Mouse (Mus musculus): ENCODE measurements around the gene Fam107a.

The Fam107a gene

DNA sequence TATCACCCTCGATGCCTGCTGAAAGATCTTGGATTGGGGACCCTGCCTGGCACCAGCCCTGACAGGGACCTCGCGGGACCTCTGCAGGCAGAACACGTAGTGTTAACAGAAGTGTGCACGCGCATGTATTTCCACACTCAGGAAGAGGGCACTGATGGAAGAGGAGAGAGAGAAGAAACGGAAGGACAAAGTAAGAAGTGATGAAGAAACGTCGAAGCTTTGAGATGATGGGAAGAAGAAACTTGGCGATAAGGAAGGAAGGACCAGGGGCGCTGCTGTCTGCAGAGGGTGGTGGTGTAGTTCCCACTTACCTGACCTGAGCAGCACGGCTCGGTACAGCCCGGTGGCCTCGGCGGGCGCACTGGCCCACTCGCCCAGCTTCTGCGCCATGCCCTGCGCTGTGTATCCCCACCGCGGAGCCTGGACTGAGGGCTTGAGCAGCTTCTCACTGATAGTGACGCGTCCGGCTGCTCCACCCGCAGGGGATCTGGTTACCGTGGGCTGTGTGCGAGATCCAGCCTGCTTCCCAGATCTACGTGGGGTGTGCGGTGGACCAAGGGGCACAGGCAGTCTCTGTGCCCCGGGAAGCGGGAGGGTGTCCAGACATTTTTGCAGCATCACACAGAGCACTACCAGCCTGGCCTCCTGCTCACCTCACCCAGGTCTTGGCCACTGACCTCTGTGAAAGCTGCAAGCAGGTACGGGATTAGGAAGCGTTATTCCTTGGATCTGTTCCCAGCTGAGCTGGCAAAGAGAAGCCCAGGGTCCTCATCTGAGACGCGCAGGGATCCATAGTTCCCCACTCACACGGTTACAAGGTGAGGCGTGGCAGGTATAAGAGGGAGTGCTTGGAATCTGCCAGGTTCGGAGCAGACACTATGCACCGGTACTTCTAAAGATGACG is at the start of gene Fam107a:
Gene Fam107a (minus strand): TSS at position 830 of the 904 bp plus-strand sequence.
- no peak for DNase-seq (ENCODE audit: low spot score)

DNA sequence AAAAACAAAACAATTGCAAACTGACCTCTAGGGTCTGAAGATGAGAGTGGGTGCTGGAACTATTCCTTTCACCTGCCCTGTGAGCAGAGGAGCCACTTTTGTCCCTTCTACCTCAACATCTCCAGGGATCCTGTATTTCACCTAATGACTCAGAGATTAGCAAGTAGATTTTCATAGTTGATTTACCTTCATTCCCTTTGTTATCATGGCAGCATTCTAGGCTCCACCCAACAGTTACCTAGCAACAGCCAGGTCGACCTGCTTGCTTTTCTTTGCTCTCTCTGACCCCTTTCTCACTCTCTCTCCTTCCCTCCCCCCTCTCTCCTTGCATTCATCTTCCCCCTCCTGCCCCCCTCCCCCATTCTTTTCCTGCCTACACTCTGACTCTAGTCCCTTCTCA is 49.3 kb upstream of the Fam107a start:
- DNase-seq (ENCODE audit: low spot score) = no peak

DNA sequence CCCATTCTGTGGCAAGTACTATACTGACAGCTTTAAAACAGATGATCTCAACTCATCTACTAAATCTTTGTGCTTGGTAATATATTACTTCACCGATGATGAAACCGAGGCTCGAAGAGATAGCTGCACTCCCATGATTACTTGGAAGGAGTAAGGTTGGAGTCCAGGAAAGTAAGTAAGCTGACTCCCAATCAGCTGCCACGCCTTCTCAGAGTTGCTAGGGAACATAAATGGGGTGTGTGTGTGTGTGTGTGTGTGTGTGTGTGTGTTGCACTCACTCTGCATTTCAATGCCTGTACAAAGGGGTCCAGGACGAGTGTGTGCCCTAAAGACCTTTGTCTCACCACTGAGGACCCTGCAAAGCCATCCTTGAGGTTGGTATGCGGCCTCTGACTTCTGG is 48.0 kb upstream of the Fam107a start:
- DNase-seq (ENCODE audit: low spot score) = no peak

DNA sequence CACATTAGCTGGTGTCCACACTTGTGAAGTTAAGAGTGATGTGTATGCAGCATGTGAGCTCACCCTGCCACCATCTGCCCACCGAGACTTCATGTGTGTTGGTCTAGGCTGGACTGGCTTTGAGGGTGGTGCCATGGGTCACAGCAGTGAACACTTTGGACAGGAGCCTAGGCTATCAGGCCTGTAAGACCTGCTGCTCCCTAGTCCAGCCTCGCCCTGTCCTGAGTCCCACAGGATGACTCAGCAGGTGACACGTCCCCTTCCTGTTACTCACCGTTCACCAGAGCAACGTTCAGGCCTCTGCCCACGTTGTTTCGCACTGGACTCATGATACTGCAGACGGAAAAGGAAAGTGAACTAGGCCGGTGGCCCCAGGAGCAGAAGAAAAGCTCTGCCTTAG is 39.0 kb upstream of the Fam107a start:
- DNase-seq (ENCODE audit: low spot score) = no peak

DNA sequence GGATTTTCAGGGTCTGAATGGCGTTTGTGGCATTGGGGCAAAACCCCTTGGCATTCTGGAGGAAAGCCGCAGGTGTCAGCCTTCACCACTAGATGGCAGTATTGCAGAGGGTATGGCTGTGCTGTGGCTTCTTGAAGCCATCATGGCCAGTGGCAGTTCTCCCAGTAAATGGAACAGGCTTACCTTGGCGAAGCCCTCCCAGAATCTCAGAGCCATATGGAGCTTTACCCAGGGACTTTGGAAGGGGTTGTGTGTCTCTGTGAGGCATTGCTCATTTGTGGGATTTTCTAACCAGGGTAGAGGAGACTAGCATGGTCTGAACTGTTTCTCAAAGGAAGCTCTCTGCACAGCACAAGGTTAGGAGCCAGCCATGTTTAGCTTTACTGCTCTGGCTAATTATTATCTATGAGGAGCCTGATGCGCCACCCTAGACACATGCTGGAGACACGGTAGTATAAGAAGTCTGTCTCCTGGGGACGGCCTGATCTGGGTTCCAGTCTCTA is 38.2 kb upstream of the Fam107a start:
- DNase-seq (ENCODE audit: low spot score) = peak; percentile 32

DNA sequence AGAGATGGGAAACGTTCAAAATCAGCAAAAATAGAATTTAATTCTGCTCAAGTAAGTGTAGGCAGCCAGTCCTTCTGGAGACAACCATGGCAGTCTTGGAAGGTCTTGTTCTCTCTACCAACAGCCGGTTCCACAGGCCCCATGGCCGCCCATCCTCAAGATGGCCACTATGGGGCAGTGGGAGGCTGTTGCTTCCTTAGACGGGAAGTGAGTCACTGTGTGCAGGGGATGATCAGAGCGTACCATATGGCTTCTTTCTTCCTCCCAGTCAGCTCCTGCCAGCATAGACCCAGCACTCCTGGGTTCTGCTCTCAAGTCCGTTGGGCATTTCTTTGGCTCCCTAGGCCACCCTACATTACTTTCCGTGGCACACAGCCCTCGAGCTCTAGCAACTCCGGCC is 31.1 kb upstream of the Fam107a start:
- no peak for DNase-seq (ENCODE audit: low spot score)

DNA sequence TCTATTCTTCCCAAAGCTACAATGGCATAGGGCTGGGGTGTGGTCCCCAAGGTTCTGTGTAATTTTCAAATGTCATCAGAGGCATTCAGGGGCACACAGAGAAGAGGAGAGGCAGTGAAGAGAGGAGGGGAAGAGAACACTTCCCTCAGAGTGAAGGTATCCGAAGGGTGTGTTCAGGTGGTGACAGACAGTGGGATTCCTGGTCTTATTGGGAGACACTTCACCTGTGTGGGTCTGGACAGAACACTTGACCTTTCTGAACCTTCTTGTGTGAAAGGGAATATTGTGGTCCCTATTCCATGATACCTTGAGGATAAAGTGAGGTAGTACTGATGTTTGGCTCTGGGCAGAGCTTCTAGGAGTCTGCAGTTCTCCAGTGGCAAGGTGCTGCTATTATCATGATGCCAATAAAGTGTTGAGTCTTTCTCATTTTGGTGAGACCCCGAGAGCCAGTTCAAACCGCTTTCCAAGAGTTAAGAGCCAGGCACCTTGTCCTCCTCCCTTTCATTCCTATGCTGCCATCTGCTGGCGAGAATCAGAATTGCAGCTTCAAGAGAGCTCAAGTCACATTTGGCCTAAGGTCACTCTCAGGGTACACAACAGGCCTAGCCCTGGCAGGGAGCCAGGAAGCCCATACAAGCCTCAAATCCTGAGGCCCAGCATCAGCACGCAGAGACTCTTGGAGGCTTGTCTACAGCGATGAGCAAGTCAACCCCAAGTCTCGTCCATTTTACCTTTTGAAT is 28.6 kb upstream of the Fam107a start:
- DNase-seq (ENCODE audit: low spot score) = peak; percentile 60

DNA sequence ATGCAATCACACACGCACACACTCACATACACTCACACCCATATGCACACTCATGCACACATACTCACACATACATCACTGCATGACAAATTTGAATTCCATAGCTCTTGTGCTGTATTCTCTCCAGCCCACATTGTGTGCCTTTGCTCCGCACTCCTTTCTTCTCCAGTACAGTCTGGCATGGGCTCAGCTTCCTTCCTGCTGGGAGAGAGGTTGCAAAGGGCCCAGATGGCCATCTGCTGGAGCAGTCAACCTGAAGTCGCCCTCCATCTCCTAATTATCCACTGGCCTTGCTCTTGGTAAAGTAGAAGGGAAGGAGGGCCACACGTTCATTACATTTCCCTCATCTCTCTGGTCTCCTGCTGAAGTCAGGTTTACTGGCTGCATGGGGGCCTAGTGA is 27.7 kb upstream of the Fam107a start:
- DNase-seq (ENCODE audit: low spot score) = no peak

DNA sequence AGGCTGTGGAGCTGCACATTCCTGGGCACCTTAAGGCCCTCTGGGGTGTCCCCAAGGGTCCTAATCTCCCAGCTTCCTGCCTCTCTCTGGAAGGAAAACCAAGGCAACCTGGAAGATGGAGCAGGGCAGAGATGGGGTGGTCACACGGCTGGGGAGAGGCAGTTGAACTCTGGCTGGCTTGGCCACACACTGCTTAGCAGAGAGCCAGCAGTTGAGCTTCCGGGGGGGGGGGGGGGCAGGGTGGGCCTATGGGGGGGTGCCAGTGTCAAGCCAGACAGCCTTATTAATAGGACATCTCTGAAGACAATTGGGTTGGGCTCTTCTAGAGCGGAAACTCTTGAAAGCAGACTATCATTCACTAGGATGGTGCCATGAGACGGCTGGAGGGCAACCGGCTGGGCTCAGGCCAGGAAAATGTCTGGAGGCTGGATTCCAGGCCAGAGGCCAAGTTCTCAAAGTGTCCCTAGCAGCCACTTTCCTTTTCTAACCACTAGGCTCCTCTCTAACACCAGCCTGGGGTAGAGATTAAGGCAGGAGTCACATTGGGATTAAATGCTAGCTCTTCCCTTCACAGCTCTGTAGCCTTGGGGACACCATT is 24.8 kb upstream of the Fam107a start:
- no peak for DNase-seq (ENCODE audit: low spot score)

DNA sequence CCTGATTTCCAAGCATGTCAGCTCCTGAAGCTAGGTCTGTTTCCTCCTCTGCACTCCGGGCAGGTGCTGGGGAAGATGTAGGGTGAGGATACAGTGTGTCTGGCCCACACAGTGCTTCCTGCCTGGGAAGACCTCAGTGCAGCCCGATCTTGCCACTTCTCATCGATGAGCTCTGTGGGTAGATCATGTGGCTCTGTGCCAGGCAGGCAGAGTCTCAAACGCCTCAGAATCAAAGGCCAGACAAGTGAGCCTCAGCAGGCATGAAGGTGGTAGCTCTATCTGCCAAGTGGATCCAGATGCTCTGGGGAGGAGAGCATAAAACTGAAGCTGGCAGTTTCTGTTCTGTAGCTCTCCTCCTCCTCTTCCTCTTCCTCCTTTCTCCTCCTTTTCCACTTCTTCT is 22.4 kb upstream of the Fam107a start:
- no peak for DNase-seq (ENCODE audit: low spot score)

DNA sequence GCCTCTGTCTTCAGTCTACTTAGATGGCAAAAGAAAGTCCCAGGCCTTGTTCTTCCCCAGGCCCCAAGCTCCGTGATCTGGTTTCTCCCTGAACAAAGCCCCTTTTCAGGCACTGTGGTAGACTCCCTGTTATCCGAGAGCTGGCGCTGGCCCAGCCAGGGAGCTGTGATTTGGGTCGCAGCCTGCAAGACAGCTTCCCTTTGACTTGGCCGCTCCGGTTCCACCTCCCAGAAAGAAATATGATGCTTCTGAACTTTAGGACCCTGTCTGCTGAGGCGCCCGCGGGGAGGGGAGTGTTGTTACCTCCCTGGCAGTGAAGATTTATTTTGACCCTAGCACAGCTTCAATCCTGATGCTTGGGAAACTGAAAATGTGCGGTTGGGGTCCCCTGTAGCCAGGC is 18.1 kb upstream of the Fam107a start:
- DNase-seq (ENCODE audit: low spot score) = no peak

DNA sequence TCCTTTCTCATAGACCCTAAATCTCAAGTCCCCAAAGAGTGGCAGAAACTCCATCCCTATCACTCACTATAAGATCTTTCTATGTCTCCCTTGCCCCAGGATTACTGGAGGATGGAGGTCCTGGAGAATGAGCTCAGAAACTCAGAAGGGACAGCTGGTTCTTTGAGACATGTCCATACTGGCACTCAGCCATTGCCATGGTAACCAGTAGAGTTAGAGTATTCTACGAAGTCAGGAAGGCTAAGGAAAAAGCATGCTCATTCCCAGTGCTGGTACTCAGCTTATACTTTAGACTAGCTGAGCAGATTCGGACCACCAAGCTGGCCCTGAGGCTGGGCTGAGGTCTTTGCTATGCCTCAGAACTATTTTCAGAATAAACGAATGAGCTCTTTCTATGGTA is 16.7 kb upstream of the Fam107a start:
- DNase-seq (ENCODE audit: low spot score) = no peak

DNA sequence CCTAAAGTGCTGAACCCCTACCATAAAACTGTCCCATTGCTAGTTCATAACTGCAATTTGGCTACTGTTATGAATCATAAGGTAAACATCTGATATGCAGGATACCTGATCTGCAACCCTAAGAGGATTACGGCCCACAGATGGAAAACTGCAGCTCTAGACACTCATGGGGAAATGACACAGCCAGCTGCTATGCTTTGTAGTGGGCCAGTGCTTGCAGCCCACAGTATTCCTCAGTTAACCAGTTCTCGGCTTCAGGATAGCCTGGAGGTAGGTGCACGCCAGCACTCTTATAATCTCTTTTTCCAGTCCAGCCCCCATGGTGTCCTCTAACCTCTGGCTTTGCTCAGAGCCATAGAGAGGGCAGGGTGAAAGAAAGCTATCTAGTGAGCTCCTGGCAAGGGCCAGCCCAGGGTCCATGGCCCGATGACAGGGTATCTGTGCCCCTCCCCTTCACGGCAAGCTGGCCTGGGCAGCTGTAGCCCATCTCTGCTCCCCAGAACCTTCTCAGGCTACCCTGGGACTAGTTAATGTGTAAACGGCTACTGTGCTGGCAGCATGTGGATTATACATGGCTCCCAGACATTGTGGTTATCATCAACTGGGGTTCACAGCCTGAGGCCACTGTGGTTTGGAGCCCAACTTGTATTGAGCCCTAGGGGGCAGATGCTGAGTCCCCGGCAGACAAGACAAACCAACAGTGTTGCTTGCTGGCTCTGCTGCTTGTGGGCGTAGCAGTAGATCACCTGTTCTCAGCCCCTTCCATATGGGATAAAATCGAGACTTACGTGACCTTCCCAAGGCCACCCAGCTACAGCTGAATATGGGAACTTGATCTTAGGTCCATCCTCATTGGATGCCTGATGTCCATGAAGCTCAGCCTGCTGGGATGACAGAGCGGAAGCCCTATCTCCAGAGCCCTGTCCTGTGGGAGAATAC is 14.8 kb upstream of the Fam107a start:
- no peak for DNase-seq (ENCODE audit: low spot score)

DNA sequence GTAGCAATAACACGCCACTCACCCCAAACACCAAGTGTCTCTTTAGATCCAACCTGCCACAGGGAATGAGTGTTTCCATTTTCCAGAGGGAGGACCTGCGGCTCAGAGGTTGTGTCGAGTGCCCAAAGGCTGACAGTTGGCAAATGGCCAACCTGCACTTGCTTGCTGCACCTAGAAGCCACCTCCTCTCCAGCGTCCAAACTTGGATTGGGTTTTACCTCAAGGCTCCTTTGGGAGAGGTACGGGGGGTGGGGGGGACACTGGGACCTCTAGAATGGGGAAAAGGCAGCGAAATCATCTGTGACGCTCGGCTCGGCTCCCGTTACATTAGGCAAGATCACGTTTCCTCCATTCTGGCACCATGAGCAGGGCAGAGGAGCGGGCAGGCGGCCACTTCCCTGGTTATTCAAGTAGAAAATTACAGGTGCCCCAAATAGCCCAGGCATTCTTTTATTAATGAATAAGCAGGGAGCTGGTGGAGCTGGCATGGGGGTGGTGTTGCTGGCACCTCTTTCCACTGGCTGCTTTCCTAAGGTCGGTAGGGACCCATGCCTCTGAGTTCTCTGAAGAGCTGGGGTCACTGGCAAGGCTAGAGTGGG is 13.6 kb upstream of the Fam107a start:
- DNase-seq (ENCODE audit: low spot score) = no peak

DNA sequence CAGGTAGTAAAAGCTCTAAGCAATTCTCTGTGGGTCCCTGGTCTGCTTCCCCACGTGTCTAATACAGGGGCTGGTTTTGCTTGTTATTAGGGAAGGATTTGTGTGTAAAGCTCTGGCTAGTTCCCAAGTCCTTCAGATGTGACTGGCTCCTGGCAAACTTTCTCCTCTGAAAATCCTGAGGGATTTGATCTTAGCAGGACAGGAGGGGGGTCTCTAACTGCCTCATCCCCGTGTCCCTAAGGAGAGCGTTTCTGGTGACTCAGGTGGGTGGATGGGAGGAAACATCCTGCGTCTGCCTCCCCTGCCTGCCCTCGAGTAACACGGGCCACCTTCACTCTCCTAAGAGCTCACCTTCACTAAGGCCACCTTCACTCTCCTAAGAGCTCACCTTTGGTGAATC is 12.6 kb upstream of the Fam107a start:
- DNase-seq (ENCODE audit: low spot score) = no peak

DNA sequence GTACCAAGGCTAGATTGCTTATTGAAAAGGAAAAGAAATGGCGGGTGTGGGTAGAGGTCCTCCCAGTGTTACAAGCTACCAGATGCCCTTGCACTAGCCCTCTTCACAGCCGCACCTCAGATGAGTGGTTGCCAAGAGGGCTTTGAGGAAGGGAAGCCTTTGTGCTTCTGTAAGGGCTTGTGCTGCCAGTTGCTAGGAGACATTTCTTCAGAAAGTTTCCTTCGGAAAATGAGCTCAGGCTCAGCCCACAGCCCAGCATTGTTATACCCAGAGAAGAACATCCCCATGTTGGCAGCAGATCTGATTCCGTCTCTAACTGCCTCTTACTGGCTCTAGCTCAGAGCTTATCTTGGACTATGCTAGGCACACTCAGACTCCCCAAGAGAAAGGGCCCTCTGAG is 11.7 kb upstream of the Fam107a start:
- no peak for DNase-seq (ENCODE audit: low spot score)

DNA sequence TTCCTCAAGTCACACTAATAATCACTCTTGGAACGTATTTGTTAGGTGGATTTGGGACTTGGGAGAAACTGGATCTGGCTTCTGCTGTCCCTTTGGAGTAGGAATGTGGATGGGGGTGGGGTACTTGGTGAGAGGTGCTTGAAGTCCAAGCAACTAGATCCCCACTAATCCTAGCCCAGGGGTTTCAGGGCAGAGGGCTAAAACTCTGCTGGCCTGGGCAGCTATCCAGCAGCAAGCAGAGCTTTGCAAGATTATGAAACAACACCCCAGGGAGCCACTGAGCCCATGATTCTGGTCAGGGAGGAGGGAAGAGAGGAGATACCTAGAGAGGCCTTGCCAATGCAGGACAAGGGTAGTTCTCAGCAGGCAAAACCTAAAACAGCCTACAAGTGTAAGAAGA is 9.5 kb upstream of the Fam107a start:
- no peak for DNase-seq (ENCODE audit: low spot score)

DNA sequence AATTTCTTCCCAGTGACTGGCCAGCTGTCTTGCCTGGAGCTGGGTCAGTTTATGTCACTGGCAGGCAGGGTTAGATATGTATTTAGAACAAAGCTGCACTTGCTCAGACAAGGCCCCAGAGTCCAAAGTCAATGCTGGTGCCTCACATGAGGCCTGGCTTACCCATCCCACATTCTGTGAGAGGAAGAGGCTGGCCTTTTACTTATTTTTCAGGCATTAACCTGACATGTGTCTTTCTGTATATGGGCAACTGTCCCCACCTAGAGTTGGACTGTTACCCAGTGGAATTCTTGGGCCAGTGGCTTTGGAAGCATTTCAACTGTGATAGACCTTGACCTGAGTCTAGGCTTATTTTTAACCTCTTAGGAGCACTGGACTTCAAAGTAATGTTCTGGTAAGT is 9.1 kb upstream of the Fam107a start:
- no peak for DNase-seq (ENCODE audit: low spot score)

DNA sequence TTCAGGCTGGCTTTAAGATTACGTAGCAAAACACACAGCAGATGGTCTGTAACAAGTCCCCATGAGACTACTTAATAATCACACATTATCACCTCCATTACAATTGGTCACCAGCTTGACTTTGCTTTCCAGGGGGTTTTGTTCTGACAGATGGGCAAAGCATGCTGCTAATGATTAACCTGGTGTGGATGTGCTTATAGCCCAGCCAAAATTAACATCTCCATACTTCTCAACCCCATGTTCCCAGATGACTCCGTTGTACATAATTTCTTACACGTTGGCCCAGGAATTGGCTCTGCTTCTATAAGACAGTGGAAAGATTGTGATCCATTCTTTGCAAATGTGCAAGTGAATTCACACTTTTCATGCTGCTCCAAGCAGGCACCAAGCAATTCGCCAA is 7.9 kb upstream of the Fam107a start:
- DNase-seq (ENCODE audit: low spot score) = no peak

DNA sequence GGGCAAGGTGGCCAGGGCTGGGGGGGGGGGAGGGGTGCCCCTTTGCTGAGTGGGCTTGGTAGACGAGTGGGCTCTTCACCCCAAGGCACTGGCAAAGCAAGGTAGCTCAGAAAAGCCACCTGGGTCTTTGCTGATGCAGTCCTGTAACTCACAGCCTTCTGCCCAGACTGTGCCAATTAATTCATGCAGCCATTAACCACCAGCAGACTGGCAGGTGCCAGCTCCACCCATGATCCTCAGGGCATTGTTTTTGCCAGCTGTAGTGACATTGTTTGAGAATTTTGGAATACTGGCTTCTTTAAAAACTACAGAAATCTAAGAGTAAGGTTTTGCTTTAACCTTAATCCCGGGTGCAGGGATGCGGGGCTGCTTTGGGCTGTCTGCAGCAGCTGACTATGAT is 2.7 kb upstream of the Fam107a start:
- DNase-seq (ENCODE audit: low spot score) = no peak
